Mouse (Mus musculus) midbrain, embryonic 16.5 days (tissue): ENCODE data around the gene Ssbp2. TPM values are rescaled to one million over a fixed set of nuclear protein-coding genes. Genes with fewer than 3 reads are reported as not detected.

Source experiments
- ATAC-seq: fragments of 200-750 bp; cut with Nextera tagmentation; 2 replicates; pipeline ENCODE4 v1.8.0; 2017; ENCODE audit warnings: moderate TSS enrichment
- H3K27ac ChIP-seq: fragments of 300-500 bp; sonication (generic); 2 replicates; pipeline ENCODE4 v1.5.1; 2014; ENCODE audit warnings: mild to moderate bottlenecking, low read length, mixed read lengths
- H3K27me3 ChIP-seq: fragments of 300-500 bp; sonication (generic); 2 replicates; pipeline ENCODE4 v1.6.1; 2014; ENCODE audit warnings: low read depth, low read length, mixed read lengths; ENCODE audit not compliant: control insufficient read depth, insufficient read depth
- H3K36me3 ChIP-seq: fragments of 300-500 bp; sonication (generic); 2 replicates; pipeline ENCODE4 v1.6.1; 2014; ENCODE audit warnings: mild to moderate bottlenecking, low read length, moderate library complexity, mixed read lengths; ENCODE audit not compliant: control insufficient read depth, insufficient read depth
- H3K4me1 ChIP-seq: fragments of 300-500 bp; sonication (generic); 2 replicates; pipeline ENCODE4 v1.6.1; 2014; ENCODE audit warnings: mild to moderate bottlenecking, low read length, mixed read lengths; ENCODE audit not compliant: control insufficient read depth, insufficient read depth
- H3K4me2 ChIP-seq: fragments of 300-500 bp; sonication (generic); 2 replicates; pipeline ENCODE4 v1.6.1; 2014; ENCODE audit warnings: mild to moderate bottlenecking, low read length, mixed read lengths
- H3K4me3 ChIP-seq: fragments of 300-500 bp; sonication (generic); 2 replicates; pipeline ENCODE4 v1.5.1; 2014; ENCODE audit warnings: low read depth, mild to moderate bottlenecking, low read length, moderate library complexity, mixed read lengths
- H3K9ac ChIP-seq: fragments of 300-500 bp; sonication (generic); 2 replicates; pipeline ENCODE4 v1.6.1; 2014; ENCODE audit warnings: low read depth, low read length, mixed read lengths
- H3K9me3 ChIP-seq: fragments of 300-500 bp; sonication (generic); replicated peaks from 2 replicates; pipeline ENCODE4 v1.6.1; 2014; ENCODE audit warnings: mild to moderate bottlenecking, low read length, mixed read lengths; ENCODE audit not compliant: control insufficient read depth, poor library complexity, severe bottlenecking
- WGBS: fragments of 180-500 bp; shearing (Covaris S2); extraction: QIAGEN DNeasy Blood & Tissue Kit; methylation state at CpG from one replicate; pipeline ENCODE4 v1.1.7; 2014; 5-methylcytosine and 5-hydroxymethylcytosine counted together
- polyA plus RNA-seq: library from polyadenylated mRNA; unstranded; fragments of >200 nt; fragmentation: Nextera tagmentation; extraction: Ambion mirVana; gene quantifications from 2 replicates; pipeline ENCODE4 v1.2.1, GENCODE M21; 2015

Ssbp2 gene
- 227 and 255 TPM in 2 replicates for polyA plus RNA-seq

DNA sequence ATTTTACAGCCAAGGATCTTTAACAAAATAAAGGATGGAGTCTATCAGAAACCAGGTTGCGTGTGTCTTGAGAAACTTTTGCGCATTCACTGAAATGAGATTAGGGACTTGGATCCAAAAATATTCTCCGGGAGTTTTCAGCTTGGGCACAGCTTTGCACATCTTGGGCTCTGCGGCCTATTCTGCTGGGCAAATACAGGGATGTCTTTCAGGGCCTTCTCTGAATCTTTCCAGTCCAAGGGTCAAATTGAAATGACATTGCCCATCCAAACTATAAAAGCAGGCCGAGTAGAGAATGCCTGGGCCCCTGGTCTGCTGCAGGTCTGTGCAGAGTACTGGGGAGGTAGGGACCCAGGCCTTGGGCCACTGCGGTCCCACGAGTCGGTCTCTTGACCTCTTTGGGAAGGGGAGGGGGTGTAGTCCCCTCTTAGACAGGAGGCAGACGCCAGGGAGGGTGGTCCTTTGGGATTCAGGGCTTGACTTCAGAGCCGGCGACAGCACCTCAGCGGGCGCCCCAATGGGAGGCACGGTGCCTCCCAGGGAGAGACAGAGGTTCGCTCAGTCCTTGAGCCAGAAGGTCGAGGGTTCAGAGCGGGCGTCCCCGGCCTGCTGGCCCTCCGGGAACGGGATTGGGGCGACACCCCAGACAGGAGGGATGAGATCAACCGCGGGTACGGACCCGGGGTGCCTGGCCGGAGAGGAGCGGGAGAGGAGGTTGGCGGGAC, at the start of gene Ssbp2:
Ssbp2 (plus strand) TSS at position 388 of the 725 bp plus-strand sequence.
- H3K9ac ChIP-seq, result peak within 1 kb of the TSS; percentile 91
- H3K9me3 ChIP-seq, result no peaks in the 10 kb centered on the region
- peak; percentile 7 for ATAC-seq
- H3K36me3 ChIP-seq, result no peaks in the 10 kb centered on the region
- H3K27ac ChIP-seq, result peak within 1 kb of the TSS; percentile 96
- H3K4me2 ChIP-seq, result peak within 1 kb of the TSS; percentile 84
- no peaks in the 10 kb centered on the region for H3K27me3 ChIP-seq
- H3K4me1 ChIP-seq, result peaks cover 32% of the 10 kb centered on the region
- H3K4me3 ChIP-seq, result peak within 1 kb of the TSS; percentile 93
- 5% methylated on average over 29 of the region's 29 CpGs for WGBS

DNA sequence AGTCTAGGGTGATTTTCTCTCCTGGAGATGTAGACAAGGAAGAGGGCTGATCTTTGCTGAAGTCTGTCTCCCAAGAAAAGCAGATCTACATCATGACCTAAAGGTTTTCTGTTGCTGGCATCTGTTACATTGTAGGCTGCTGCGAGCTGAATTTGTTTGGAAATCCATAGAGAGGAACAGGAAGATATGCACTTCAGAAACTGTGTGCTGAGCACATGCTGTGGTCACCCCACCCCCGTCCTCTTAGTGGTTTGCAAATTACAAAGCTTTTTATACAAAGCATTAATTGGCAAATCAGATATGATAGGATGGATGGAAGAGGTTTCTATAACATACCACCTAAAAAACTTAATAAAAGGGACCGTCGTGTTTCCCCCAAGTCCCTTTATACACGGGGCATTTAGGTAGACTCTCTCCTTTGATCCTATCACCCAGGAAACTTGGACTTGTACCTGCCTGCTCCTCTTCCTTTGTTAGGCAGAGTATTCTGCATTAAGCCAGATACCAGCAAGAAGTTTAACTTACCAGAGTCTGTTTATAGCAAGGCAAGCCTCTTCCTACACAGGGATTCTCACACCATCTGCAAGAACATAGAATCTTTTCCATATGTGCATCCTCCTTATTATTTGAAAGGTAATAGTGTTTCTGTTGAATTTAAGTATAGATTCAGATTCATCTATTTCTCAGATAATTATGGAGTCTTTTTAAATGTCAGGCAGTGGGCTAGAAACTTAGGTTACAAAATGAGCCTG, 46.2 kb upstream of the Ssbp2 start:
- H3K9ac ChIP-seq, result no peak overlapping the region
- ATAC-seq, result no peak
- WGBS, result 85% methylated on average over 5 of the region's 5 CpGs

GRCm38 (mm10) chr13:91415896-91416295, 44.2 kb upstream of the Ssbp2 start:
- Histone ChIP-seq H3K9ac (no peak overlapping the region), H3K36me3 (no peaks in the 10 kb centered on the region), H3K4me1 (peaks cover 4% of the 10 kb centered on the region), H3K27ac (no peak overlapping the region), H3K4me2 (no peak overlapping the region), H3K27me3 (no peaks in the 10 kb centered on the region), H3K4me3 (no peak overlapping the region), H3K9me3 (no peaks in the 10 kb centered on the region)
- no peak for ATAC-seq
- 77% methylated on average over 4 of the region's 4 CpGs for WGBS

More for the DNA sequence above, 46.2 kb upstream of the Ssbp2 start:
- H3K4me3 ChIP-seq, result no peak overlapping the region
- no peaks in the 10 kb centered on the region for H3K27me3 ChIP-seq
- no peak overlapping the region for H3K4me2 ChIP-seq
- no peaks in the 10 kb centered on the region for H3K4me1 ChIP-seq
- no peaks in the 10 kb centered on the region for H3K36me3 ChIP-seq
- H3K9me3 ChIP-seq, result no peaks in the 10 kb centered on the region
- no peak overlapping the region for H3K27ac ChIP-seq

DNA sequence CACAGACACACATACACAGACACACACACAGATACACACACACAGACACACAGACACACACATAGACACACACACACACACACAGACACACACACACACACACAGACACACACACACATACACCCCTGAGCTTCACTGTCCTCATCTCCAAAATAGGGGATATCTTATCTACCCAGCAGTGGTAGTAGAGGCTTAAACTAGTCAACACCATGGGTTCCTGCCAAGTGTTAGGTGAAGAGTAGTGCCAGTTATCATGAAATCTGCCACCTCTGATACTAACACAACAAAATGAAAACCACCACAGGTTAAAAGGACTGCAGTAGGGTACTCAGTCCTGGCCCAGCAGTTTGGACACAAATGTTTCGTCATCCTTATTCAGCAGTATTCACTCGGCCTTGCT, 43.4 kb upstream of the Ssbp2 start:
- 93% methylated on average over 2 of the region's 2 CpGs for whole genome bisulfite sequencing
- Histone ChIP-seq H3K36me3 (no peaks in the 10 kb centered on the region), H3K9ac (no peak overlapping the region), H3K27me3 (no peaks in the 10 kb centered on the region), H3K27ac (no peak overlapping the region), H3K9me3 (no peaks in the 10 kb centered on the region), H3K4me1 (peaks cover 12% of the 10 kb centered on the region), H3K4me2 (no peak overlapping the region), H3K4me3 (no peak overlapping the region)
- no peak for ATAC-seq

- H3K9me3 ChIP-seq, result no peaks in the 10 kb centered on the region
- no peaks in the 10 kb centered on the region for H3K27me3 ChIP-seq
- peak overlapping the region; percentile 43 for H3K4me2 ChIP-seq
- no peak overlapping the region for H3K9ac ChIP-seq
- no peaks in the 10 kb centered on the region for H3K36me3 ChIP-seq
- peak overlapping the region; percentile 9 for H3K4me3 ChIP-seq
- WGBS, result 20% methylated on average over 9 of the region's 9 CpGs
- peaks cover 20% of the 10 kb centered on the region for H3K4me1 ChIP-seq
- H3K27ac ChIP-seq, result peak overlapping the region; percentile 71
- peak; percentile 76 for ATAC-seq
These were observed 38.6 kb upstream of the Ssbp2 start for GRCm38 (mm10) chr13:91421387-91421949.

DNA sequence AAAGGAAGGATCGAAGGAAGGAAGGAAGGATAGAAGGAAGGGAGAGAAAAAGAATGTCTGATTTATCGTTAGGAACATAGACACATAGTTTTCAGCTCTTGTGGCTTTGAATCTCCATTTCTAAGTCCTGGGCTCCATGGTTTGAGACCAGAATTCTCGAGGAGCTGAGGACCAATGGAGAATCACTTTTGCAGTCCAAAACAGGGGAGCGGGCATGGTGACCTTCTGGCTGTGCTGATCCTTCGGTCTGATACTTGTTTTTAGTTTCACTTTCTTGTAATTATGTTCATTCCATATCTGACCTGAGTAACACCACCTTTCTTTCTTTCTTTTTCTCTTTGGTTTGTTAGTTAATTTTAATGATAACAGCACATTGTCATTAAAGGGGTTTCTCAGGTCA, 29.2 kb upstream of the Ssbp2 start:
- 69% methylated on average over 5 of the region's 5 CpGs for WGBS
- no peak overlapping the region for H3K27ac ChIP-seq
- H3K4me3 ChIP-seq, result no peak overlapping the region
- H3K36me3 ChIP-seq, result no peaks in the 10 kb centered on the region
- no peaks in the 10 kb centered on the region for H3K9me3 ChIP-seq
- no peak for ATAC-seq
- no peak overlapping the region for H3K4me2 ChIP-seq
- H3K4me1 ChIP-seq, result peaks cover 16% of the 10 kb centered on the region
- no peaks in the 10 kb centered on the region for H3K27me3 ChIP-seq
- no peak overlapping the region for H3K9ac ChIP-seq

GRCm38 (mm10) chr13:91431392-91432355, 28.4 kb upstream of the Ssbp2 start:
- H3K4me3 ChIP-seq, result no peak overlapping the region
- peaks cover 12% of the 10 kb centered on the region for H3K4me1 ChIP-seq
- no peak overlapping the region for H3K27ac ChIP-seq
- H3K36me3 ChIP-seq, result no peaks in the 10 kb centered on the region
- no peak overlapping the region for H3K9ac ChIP-seq
- H3K9me3 ChIP-seq, result no peaks in the 10 kb centered on the region
- H3K4me2 ChIP-seq, result no peak overlapping the region
- ATAC-seq, result peak; percentile 61
- no peaks in the 10 kb centered on the region for H3K27me3 ChIP-seq
- 47% methylated on average over 12 of the region's 12 CpGs for WGBS

DNA sequence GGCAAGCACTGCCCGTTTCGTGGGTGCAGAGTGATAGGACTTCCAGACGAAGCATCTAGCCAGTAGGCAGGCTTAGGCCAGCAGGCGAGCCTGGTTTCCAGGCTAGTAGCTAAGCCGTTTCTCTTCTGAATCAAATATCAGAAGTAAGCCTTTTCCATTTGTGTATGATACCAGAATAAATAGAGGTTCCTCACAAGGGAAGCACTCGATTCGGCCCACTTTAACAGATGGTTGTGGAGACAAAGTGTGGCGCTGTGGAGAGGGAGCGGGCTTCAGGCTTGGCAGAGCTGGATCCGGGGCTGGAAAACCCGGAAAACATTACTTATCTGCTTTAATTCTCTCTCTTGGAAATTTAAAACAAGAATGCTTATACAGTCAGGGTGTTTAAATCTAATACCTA, 27.1 kb upstream of the Ssbp2 start:
- WGBS, result 79% methylated on average over 11 of the region's 11 CpGs
- no peaks in the 10 kb centered on the region for H3K27me3 ChIP-seq
- H3K4me2 ChIP-seq, result no peak overlapping the region
- peaks cover 12% of the 10 kb centered on the region for H3K4me1 ChIP-seq
- peak overlapping the region; percentile 29; the same call in 1 of the 2 replicates for H3K27ac ChIP-seq
- H3K9ac ChIP-seq, result no peak overlapping the region
- no peak overlapping the region for H3K4me3 ChIP-seq
- no peaks in the 10 kb centered on the region for H3K9me3 ChIP-seq
- H3K36me3 ChIP-seq, result no peaks in the 10 kb centered on the region
- ATAC-seq, result no peak
